Mouse (Mus musculus) G1E (cell line): ENCODE measurements around the gene Ptrh2. TPM values are rescaled to one million over a fixed set of nuclear protein-coding genes. Genes with fewer than 3 reads are reported as not detected.

Experiments used
- ATAC-seq: 2 replicates; pipeline ENCODE4 v1.8.0; 2016; ENCODE audit warnings: mild to moderate bottlenecking; ENCODE audit not compliant: insufficient number of reproducible peaks, poor library complexity, low FRiP score, severe bottlenecking; ENCODE audit errors: extremely low read depth
- DNase-seq: peaks from one replicate; pipeline ENCODE4 v3.0.0; 2012; ENCODE audit warnings: low spot score
- H3K27me3 ChIP-seq: 2 replicates; pipeline ENCODE4 v1.6.1; 2012; ENCODE audit warnings: mild to moderate bottlenecking, low read length, inconsistent platforms; ENCODE audit not compliant: insufficient read depth
- H3K36me3 ChIP-seq: replicated peaks from 2 replicates; pipeline ENCODE3; 2012; ENCODE audit warnings: mild to moderate bottlenecking, inconsistent platforms
- H3K4me1 ChIP-seq: 2 replicates; pipeline ENCODE4 v1.6.1; 2012; ENCODE audit warnings: low read depth, low read length, inconsistent platforms, mixed read lengths; ENCODE audit not compliant: insufficient read depth
- H3K4me3 ChIP-seq: 2 replicates; pipeline ENCODE4 v1.5.1; 2012; ENCODE audit warnings: low read depth, mild to moderate bottlenecking, inconsistent platforms, low read length, moderate library complexity, mixed read lengths
- H3K9me3 ChIP-seq: replicated peaks from 2 replicates; pipeline ENCODE4 v1.6.1; 2012; ENCODE audit warnings: inconsistent platforms
- CTCF ChIP-seq: IDR thresholded peaks from 2 replicates; pipeline ENCODE4 v1.5.1; 2012; ENCODE audit warnings: low read depth, low read length, inconsistent platforms, mixed read lengths
- GATA1 ChIP-seq: IDR thresholded peaks from 2 replicates; pipeline ENCODE4 v1.6.1; 2012; ENCODE audit warnings: borderline replicate concordance, low read length, inconsistent platforms, mixed read lengths
- GATA2 ChIP-seq: IDR thresholded peaks from 2 replicates; pipeline ENCODE4 v1.6.1; 2012; ENCODE audit warnings: low read depth, low read length, inconsistent platforms, borderline replicate concordance
- POLR2AphosphoS5 ChIP-seq: IDR thresholded peaks from 2 replicates; pipeline ENCODE4 v1.6.1; 2012; ENCODE audit warnings: low read depth, low read length, inconsistent platforms; ENCODE audit not compliant: insufficient replicate concordance
- TAL1 ChIP-seq: conservative IDR thresholded peaks from 2 replicates; pipeline ENCODE4 v1.6.1; 2012; ENCODE audit warnings: low read depth, low read length, inconsistent platforms, mixed read lengths
- polyA plus RNA-seq: library from polyadenylated mRNA; stranded (reverse); fragments of >175 nt; gene quantifications from 2 replicates; pipeline ENCODE4 v1.2.3, GENCODE M21; 2012
- total RNA-seq, 2 experiments: library from RNA; stranded (forward) in 1 of 2; stranded (reverse) in 1 of 2; fragments of 200-1000 nt in 1 of 2; fragments of >200 nt in 1 of 2; fragmentation: Nextera tagmentation in 1 of 2; gene quantifications; 2 replicates each; pipeline ENCODE4 v1.2.3; 2014 to 2017

The Ptrh2 gene
- total and polyA plus RNA-seq, 3 experiments: 1.7 to 41.0 (median 29.6) TPM

DNA sequence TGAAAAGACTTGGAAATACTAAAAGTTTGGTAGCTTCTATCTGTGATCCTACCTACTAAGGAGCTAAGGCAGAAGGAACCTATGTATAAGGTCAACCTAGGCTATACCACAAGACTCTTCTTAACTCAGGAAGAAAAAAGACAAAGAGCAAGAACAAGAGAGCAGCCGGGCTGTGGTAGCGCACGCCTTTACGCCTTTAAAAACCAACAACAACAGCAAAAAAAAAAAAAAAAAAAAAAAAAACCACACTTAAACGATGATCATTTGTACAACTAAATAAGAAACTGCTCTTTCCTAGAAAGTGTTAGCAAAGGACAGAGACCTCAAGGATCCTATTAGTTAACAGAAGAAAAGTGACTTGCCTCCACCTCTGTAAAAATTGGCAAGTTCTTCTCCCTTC, 57.7 kb downstream of the Ptrh2 start:
- Histone ChIP-seq H3K9me3 (no peaks in the 10 kb centered on the region), H3K27me3 (no peaks in the 10 kb centered on the region), H3K36me3 (peaks cover 22% of the 10 kb centered on the region), H3K4me1 (peaks cover 78% of the 10 kb centered on the region), H3K4me3 (no peak overlapping the region)
- DNase-seq (no peak), ATAC-seq (no peak)
- TF ChIP-seq GATA2 (no peak), CTCF (no peak), GATA1 (no peak), POLR2AphosphoS5 (no peak), TAL1 (no peak)

Other genes starting within 250 kb of the Ptrh2 start
- gene Rnft1, start 199.3 kb upstream of the Ptrh2 start, total RNA-seq (2014; fragmentation: Nextera tagmentation): 18.7 and 21.9 TPM in 2 replicates
- 18.8 and 20.5 TPM in 2 replicates for gene Rnft1, start 199.3 kb upstream of the Ptrh2 start, total RNA-seq (2017)
- 4.4 and 7.3 TPM in 2 replicates for gene Rnft1, start 199.3 kb upstream of the Ptrh2 start, polyA plus RNA-seq
- 59.9 and 73.0 TPM in 2 replicates for gene Rps6kb1, start 139.2 kb upstream of the Ptrh2 start, total RNA-seq (2014; fragmentation: Nextera tagmentation)
- gene Rps6kb1, start 139.2 kb upstream of the Ptrh2 start, total RNA-seq (2017): 31.7 and 38.1 TPM in 2 replicates
- gene Rps6kb1, start 139.2 kb upstream of the Ptrh2 start, polyA plus RNA-seq: 17.2 and 17.6 TPM in 2 replicates
- gene Tubd1, start 139.0 kb upstream of the Ptrh2 start, total RNA-seq (2014; fragmentation: Nextera tagmentation): 11.7 and 13.7 TPM in 2 replicates
- 8.6 and 10.6 TPM in 2 replicates for gene Tubd1, start 139.0 kb upstream of the Ptrh2 start, total RNA-seq (2017)
- 0.25 and 0.29 TPM in 2 replicates for gene Tubd1, start 139.0 kb upstream of the Ptrh2 start, polyA plus RNA-seq
- gene Vmp1, start 149 bp upstream of the Ptrh2 start, total RNA-seq (2014; fragmentation: Nextera tagmentation): 166 and 188 TPM in 2 replicates
- 156 and 163 TPM in 2 replicates for gene Vmp1, start 149 bp upstream of the Ptrh2 start, total RNA-seq (2017)
- 15.2 and 19.1 TPM in 2 replicates for gene Vmp1, start 149 bp upstream of the Ptrh2 start, polyA plus RNA-seq
- gene Cltc, start 73.6 kb downstream of the Ptrh2 start, total RNA-seq (2014; fragmentation: Nextera tagmentation): 500 and 581 TPM in 2 replicates
- 263 and 265 TPM in 2 replicates for gene Cltc, start 73.6 kb downstream of the Ptrh2 start, total RNA-seq (2017)
- 73.6 and 85.3 TPM in 2 replicates for gene Cltc, start 73.6 kb downstream of the Ptrh2 start, polyA plus RNA-seq
- 23.5 and 36.8 TPM in 2 replicates for gene Dhx40, start 123.8 kb downstream of the Ptrh2 start, total RNA-seq (2014; fragmentation: Nextera tagmentation)
- 24.7 and 25.0 TPM in 2 replicates for gene Dhx40, start 123.8 kb downstream of the Ptrh2 start, total RNA-seq (2017)
- 6.0 and 6.2 TPM in 2 replicates for gene Dhx40, start 123.8 kb downstream of the Ptrh2 start, polyA plus RNA-seq